Mouse (Mus musculus): Measurements from ENCODE around the gene B4galnt2. TPM values are rescaled to one million over a fixed set of nuclear protein-coding genes. Genes with fewer than 3 reads are reported as not detected.

B4galnt2 gene
- 41.8 and 44.3 TPM in 2 replicates for polyA plus RNA-seq (2015; fragmentation: Nextera tagmentation; extraction: Ambion mirVana)

- Histone ChIP-seq H3K4me3 (ENCODE audit: low read length) (peak within 1 kb of the TSS; percentile 54), H3K27ac (ENCODE audit: low read length) (peak within 1 kb of the TSS; percentile 86), H3K4me1 (ENCODE audit: control insufficient read depth, insufficient read depth, low read length) (peaks cover 4% of the 10 kb centered on the region), H3K27me3 (replicated peaks; ENCODE audit: control insufficient read depth, insufficient read depth, low read length) (peaks cover 5% of the 10 kb centered on the region), H3K9ac (ENCODE audit: low read depth, low read length) (peak within 1 kb of the TSS; percentile 72), H3K9me3 (ENCODE audit: control insufficient read depth, low read length) (no peaks in the 10 kb centered on the region), H3K4me2 (ENCODE audit: low read depth, low read length) (peak within 1 kb of the TSS; percentile 48), H3K36me3 (ENCODE audit: control insufficient read depth, insufficient read depth, low read length) (no peaks in the 10 kb centered on the region)
- WGBS: under 1% methylated on average over 35 of the region's 35 CpGs
- peak; percentile 73 for ATAC-seq
Measured at GRCm38 (mm10) chr11:95914571-95914991, at the start of gene B4galnt2. Gene B4galnt2 (minus strand): TSS chr11:95914891.

GRCm38 (mm10) chr11:95963304-95963703 lies 48.6 kb upstream of the B4galnt2 start:
- no peak overlapping the region for H3K27ac ChIP-seq (ENCODE audit: low read length)
- 63% methylated on average over 7 of the region's 7 CpGs for WGBS
- peaks cover 17% of the 10 kb centered on the region for H3K36me3 ChIP-seq (ENCODE audit: control insufficient read depth, insufficient read depth, low read length)

GRCm38 (mm10) chr11:95959152-95959551 lies 44.5 kb upstream of the B4galnt2 start:
- WGBS: 68% methylated on average over 6 of the region's 6 CpGs

More at GRCm38 (mm10) chr11:95963304-95963703, 48.6 kb upstream of the B4galnt2 start:
- no peak for ATAC-seq
- H3K27me3 ChIP-seq (replicated peaks; ENCODE audit: control insufficient read depth, insufficient read depth, low read length): no peaks in the 10 kb centered on the region
- H3K4me2 ChIP-seq (ENCODE audit: low read depth, low read length): no peak overlapping the region
- no peaks in the 10 kb centered on the region for H3K4me1 ChIP-seq (ENCODE audit: control insufficient read depth, insufficient read depth, low read length)
- H3K9ac ChIP-seq (ENCODE audit: low read depth, low read length): no peak overlapping the region
- no peak overlapping the region for H3K4me3 ChIP-seq (ENCODE audit: low read length)
- no peaks in the 10 kb centered on the region for H3K9me3 ChIP-seq (ENCODE audit: control insufficient read depth, low read length)

GRCm38 (mm10) chr11:95958251-95958650 lies 43.6 kb upstream of the B4galnt2 start:
- Histone ChIP-seq H3K27me3 (replicated peaks; ENCODE audit: control insufficient read depth, insufficient read depth, low read length) (no peaks in the 10 kb centered on the region), H3K4me3 (ENCODE audit: low read length) (no peak overlapping the region), H3K9ac (ENCODE audit: low read depth, low read length) (no peak overlapping the region), H3K36me3 (ENCODE audit: control insufficient read depth, insufficient read depth, low read length) (no peaks in the 10 kb centered on the region), H3K4me1 (ENCODE audit: control insufficient read depth, insufficient read depth, low read length) (no peaks in the 10 kb centered on the region), H3K27ac (ENCODE audit: low read length) (no peak overlapping the region), H3K9me3 (ENCODE audit: control insufficient read depth, low read length) (no peaks in the 10 kb centered on the region), H3K4me2 (ENCODE audit: low read depth, low read length) (no peak overlapping the region)
- WGBS: 72% methylated on average over 9 of the region's 9 CpGs
- ATAC-seq: no peak

More at GRCm38 (mm10) chr11:95959152-95959551, 44.5 kb upstream of the B4galnt2 start:
- ATAC-seq: no peak
- no peaks in the 10 kb centered on the region for H3K9me3 ChIP-seq (ENCODE audit: control insufficient read depth, low read length)
- no peaks in the 10 kb centered on the region for H3K4me1 ChIP-seq (ENCODE audit: control insufficient read depth, insufficient read depth, low read length)
- no peak overlapping the region for H3K27ac ChIP-seq (ENCODE audit: low read length)
- H3K4me3 ChIP-seq (ENCODE audit: low read length): no peak overlapping the region
- H3K9ac ChIP-seq (ENCODE audit: low read depth, low read length): no peak overlapping the region
- H3K4me2 ChIP-seq (ENCODE audit: low read depth, low read length): no peak overlapping the region
- no peaks in the 10 kb centered on the region for H3K27me3 ChIP-seq (replicated peaks; ENCODE audit: control insufficient read depth, insufficient read depth, low read length)
- no peaks in the 10 kb centered on the region for H3K36me3 ChIP-seq (ENCODE audit: control insufficient read depth, insufficient read depth, low read length)

GRCm38 (mm10) chr11:95957407-95957806 lies 42.7 kb upstream of the B4galnt2 start:
- no peak overlapping the region for H3K9ac ChIP-seq (ENCODE audit: low read depth, low read length)
- no peak for ATAC-seq
- 0 out of 2 replicates have a peak overlapping the region, but pooled peaks have one; percentile 1 for H3K4me2 ChIP-seq (ENCODE audit: low read depth, low read length)
- no peak overlapping the region for H3K27ac ChIP-seq (ENCODE audit: low read length)
- no peaks in the 10 kb centered on the region for H3K36me3 ChIP-seq (ENCODE audit: control insufficient read depth, insufficient read depth, low read length)
- no peaks in the 10 kb centered on the region for H3K4me1 ChIP-seq (ENCODE audit: control insufficient read depth, insufficient read depth, low read length)
- H3K4me3 ChIP-seq (ENCODE audit: low read length): no peak overlapping the region
- H3K9me3 ChIP-seq (ENCODE audit: control insufficient read depth, low read length): no peaks in the 10 kb centered on the region
- no peaks in the 10 kb centered on the region for H3K27me3 ChIP-seq (replicated peaks; ENCODE audit: control insufficient read depth, insufficient read depth, low read length)
- WGBS: 69% methylated on average over 7 of the region's 7 CpGs

GRCm38 (mm10) chr11:95953313-95953712 lies 38.6 kb upstream of the B4galnt2 start:
- no peaks in the 10 kb centered on the region for H3K36me3 ChIP-seq (ENCODE audit: control insufficient read depth, insufficient read depth, low read length)
- no peak overlapping the region for H3K4me2 ChIP-seq (ENCODE audit: low read depth, low read length)
- H3K27ac ChIP-seq (ENCODE audit: low read length): no peak overlapping the region
- H3K9me3 ChIP-seq (ENCODE audit: control insufficient read depth, low read length): no peaks in the 10 kb centered on the region
- no peaks in the 10 kb centered on the region for H3K27me3 ChIP-seq (replicated peaks; ENCODE audit: control insufficient read depth, insufficient read depth, low read length)
- no peak for ATAC-seq
- WGBS: 85% methylated on average over 5 of the region's 5 CpGs
- H3K4me3 ChIP-seq (ENCODE audit: low read length): no peak overlapping the region
- H3K9ac ChIP-seq (ENCODE audit: low read depth, low read length): no peak overlapping the region
- H3K4me1 ChIP-seq (ENCODE audit: control insufficient read depth, insufficient read depth, low read length): no peaks in the 10 kb centered on the region

- ATAC-seq: no peak
- Histone ChIP-seq H3K9ac (ENCODE audit: low read depth, low read length) (no peak overlapping the region), H3K27me3 (replicated peaks; ENCODE audit: control insufficient read depth, insufficient read depth, low read length) (no peaks in the 10 kb centered on the region), H3K4me2 (ENCODE audit: low read depth, low read length) (no peak overlapping the region), H3K9me3 (ENCODE audit: control insufficient read depth, low read length) (no peaks in the 10 kb centered on the region), H3K27ac (ENCODE audit: low read length) (no peak overlapping the region), H3K36me3 (ENCODE audit: control insufficient read depth, insufficient read depth, low read length) (no peaks in the 10 kb centered on the region), H3K4me1 (ENCODE audit: control insufficient read depth, insufficient read depth, low read length) (no peaks in the 10 kb centered on the region), H3K4me3 (ENCODE audit: low read length) (no peak overlapping the region)
- WGBS: 70% methylated on average over 13 of the region's 13 CpGs
Measured at GRCm38 (mm10) chr11:95945838-95946472, 31.3 kb upstream of the B4galnt2 start.

GRCm38 (mm10) chr11:95939828-95940507 lies 25.3 kb upstream of the B4galnt2 start:
- Histone ChIP-seq H3K4me1 (ENCODE audit: control insufficient read depth, insufficient read depth, low read length) (no peaks in the 10 kb centered on the region; the same call in 1 of the 2 replicates), H3K4me2 (ENCODE audit: low read depth, low read length) (no peak overlapping the region), H3K27ac (ENCODE audit: low read length) (no peak overlapping the region), H3K36me3 (ENCODE audit: control insufficient read depth, insufficient read depth, low read length) (no peaks in the 10 kb centered on the region), H3K4me3 (ENCODE audit: low read length) (no peak overlapping the region), H3K9me3 (ENCODE audit: control insufficient read depth, low read length) (no peaks in the 10 kb centered on the region), H3K27me3 (replicated peaks; ENCODE audit: control insufficient read depth, insufficient read depth, low read length) (no peaks in the 10 kb centered on the region), H3K9ac (ENCODE audit: low read depth, low read length) (no peak overlapping the region)
- WGBS: 31% methylated on average over 11 of the region's 11 CpGs
- ATAC-seq: peak; percentile 76

- Histone ChIP-seq H3K4me3 (ENCODE audit: low read length) (no peak overlapping the region), H3K4me2 (ENCODE audit: low read depth, low read length) (no peak overlapping the region), H3K9ac (ENCODE audit: low read depth, low read length) (no peak overlapping the region), H3K27me3 (replicated peaks; ENCODE audit: control insufficient read depth, insufficient read depth, low read length) (no peaks in the 10 kb centered on the region), H3K4me1 (ENCODE audit: control insufficient read depth, insufficient read depth, low read length) (no peaks in the 10 kb centered on the region; the same call in 1 of the 2 replicates), H3K27ac (ENCODE audit: low read length) (no peak overlapping the region), H3K36me3 (ENCODE audit: control insufficient read depth, insufficient read depth, low read length) (no peaks in the 10 kb centered on the region), H3K9me3 (ENCODE audit: control insufficient read depth, low read length) (no peaks in the 10 kb centered on the region)
- 67% methylated on average over 6 of the region's 6 CpGs for WGBS
- no peak for ATAC-seq
Measured at GRCm38 (mm10) chr11:95936409-95936808, 21.7 kb upstream of the B4galnt2 start.

All from intestine, embryonic 16.5 days (tissue).